Mouse (Mus musculus) spleen, postnatal 4 days (tissue): ENCODE data around the gene Ralgds.
A peak's percentile ranks its signal among the peaks of the same experiment; 100 is the strongest.

Experiments used
- DNase-seq, 2 experiments: peaks; one replicate each; pipeline ENCODE4 v3.0.0; 2022; ENCODE audit warnings: low spot score in 2 of 2

Gene Ralgds

DNA sequence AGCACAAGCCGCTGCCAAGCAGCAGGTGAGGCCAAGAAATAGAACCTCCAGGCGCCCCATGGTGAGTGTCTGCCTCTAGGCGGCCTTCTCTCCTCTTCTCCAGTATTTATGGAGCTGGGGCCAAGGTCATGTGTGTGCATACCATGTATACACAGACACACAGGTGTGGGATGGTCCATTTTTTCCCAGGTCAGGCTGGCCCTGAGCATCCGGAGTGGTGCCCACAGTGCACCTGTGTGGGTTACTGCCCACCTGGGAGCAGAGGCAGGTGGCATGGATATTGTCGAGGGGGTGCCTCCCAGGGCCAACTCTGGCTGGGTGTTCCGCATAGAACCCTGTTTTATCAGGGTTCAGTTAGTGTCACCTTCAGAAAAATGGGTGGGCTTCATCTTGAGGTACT is 50.4 kb downstream of the Ralgds start, which contains the start of gene Cel:
Cel (minus strand) TSS at position 101 of the 400 bp plus-strand sequence.
- no peak for DNase-seq

DNA sequence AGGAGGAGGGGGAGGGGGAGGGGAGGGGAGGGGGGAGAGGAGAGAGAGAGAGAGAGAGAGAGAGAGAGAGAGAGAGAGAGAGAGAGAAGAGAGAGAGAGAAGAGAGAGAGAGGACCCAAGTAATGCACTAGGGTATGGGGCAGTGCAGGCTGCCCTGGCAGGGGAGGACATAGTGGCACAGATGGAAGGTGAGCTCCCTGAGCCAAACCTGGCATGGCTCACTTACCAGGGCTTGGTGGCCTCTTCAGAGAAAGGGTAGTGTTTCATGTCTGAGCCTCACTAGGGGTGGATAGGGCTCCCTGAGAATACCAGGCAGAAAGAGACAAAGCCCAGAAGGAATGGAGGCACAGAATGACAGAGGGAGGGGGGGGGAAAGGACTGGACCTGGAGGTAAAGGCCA is 50.9 kb downstream of the Ralgds start:
- DNase-seq, result no peak

DNA sequence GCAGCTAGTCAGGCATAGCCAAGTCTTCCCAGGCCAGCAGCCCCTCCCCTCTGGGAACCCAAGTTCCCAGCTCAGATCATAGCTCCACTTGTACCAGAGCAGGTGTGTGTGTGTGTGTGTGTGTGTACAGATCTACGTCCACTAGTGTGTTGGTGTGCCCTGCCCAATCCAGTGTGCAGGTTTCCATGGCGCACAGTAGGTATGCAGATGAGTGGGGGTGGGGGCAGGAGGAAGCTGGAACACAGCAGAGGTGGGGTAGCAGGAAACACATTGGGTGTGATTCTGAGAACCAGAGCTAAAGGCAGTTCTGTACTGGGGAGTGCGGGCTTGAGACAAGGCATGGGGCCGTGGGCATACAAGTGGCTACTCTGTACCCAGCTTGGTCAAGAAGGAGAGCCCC is 51.5 kb downstream of the Ralgds start:
- no peak for DNase-seq

DNA sequence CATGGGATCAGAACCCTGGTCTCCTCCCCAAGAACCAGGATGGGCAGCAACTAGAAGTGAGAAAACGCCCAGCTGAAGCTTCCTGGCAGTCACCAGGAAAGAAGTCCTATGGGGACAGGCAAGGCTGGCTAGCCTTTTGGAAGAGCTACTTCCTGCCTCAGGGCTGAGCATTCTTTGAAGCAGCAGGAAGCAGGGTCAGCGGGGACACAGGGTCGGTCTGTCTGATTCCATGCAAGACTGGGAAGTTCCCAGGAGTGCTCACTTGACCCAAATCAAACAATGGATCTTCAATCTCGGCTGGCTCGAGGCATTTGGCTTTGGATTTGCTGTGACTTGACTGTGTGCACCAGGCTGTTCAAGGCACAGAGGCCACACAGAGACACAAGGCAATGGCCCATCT is 53.6 kb downstream of the Ralgds start:
- no peak for DNase-seq

DNA sequence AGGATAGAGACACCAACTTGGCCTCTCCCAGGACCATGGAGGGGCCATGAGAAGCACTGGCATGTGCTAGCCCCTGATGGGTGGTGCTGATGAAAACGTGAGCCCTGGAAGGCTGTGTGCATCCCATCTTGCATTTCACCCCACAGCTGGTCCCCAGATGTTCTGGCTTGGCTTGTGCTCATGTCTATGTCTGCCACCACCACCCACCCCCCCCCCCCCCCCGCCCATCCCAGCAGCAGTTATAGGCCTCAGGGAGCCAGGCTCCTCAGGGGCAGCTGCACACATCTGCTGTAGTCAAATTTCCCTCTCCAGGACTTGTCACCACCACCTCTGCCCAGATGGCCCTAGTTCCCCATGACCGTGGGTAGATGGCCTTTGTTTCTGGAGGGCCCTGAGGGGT is 57.0 kb downstream of the Ralgds start:
- no peak for DNase-seq

DNA sequence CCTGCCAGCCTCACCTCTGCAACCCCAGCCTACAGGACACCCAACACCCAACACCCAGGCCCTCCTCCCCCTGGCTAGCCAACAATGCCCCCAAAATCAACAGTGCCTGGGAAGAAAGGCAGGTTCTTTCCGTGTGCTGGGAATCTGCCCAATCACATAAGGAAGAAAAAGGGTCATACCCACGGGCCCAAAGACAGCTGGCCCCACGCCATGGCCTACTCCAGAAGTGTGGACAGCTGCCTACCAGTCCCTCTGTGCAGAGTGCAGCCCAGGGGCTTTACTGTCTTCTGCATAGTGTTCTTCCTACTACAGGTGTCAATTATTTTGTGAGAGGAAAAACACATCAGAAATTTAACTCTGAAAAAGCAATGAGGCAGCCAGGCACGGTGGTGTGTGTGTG is 62.4 kb downstream of the Ralgds start:
- DNase-seq, result no peak

DNA sequence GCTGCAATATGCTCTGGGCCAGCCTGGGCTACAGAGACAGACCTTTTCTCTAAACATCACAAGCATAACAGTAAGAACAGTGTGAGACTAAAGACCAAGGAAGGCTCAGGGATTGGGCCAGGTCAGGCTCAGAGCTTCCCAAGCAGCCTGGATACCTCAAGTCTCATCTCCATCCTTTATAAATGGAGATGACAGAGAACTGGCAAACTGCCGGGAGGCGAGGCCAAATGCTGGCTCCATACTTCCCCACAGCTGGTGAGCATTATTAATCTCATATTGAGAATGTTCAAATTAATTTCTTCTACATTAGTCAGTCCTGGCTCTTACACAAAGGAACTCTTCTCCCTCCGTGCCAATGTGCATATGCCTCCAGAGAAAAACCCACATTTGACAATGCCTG is 63.9 kb downstream of the Ralgds start:
- DNase-seq, result no peak

DNA sequence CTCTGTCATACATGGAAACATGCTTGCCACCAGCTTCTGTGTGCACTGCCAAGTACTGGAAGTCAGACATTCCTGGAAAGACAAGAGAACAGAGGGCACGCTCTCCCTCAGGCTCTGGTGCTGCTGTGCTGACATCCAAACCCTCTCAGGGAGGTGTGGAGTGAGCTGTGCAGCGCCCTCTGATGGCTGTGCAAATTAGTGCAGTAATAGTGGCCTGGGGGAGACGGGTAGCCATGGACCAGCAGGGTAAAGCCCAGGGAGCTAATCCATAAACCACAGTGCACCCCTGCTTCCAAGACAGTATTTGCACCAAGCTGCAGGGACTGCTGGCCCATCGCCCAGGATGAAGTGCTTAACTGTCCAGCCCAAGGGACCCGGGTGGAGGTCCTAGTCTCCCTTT is 65.1 kb downstream of the Ralgds start:
- peak in 1 of 2 experiments; percentile 74 for DNase-seq

DNA sequence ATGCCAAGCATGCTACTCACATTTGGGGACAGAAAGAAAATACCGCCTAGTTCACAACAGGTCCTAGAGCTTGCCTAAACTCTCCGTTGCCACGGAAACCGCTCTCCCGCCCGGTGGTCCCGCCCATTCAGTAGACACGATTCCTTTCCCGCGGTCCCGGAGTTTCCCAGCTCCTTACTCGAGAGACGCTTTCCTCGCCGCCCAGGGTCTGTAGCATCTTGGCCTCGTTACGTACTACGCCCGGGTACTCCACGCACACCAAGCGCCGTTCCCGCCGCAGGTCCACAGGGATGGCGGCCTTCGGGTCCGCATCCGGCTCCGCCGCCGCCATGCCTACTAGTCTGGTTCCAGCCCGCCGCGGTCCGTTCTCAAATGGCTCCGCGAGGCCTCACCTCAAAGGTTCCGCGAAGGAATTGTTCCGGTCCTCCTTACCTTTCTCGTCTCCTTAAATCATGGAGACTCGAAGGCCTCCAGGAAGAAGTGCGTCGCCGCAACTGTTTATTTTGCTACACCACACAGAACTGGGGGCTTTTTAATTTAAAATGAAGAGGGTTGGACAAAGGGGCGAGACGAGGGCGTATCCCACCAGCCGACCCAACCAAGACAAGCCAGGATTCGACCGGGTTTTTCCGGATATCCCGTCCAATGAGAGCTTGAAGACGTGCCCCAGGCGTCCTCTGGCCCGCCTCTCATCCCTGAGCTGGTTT is 69.9 kb downstream of the Ralgds start:
- peak; percentile 91 to 98 for DNase-seq

DNA sequence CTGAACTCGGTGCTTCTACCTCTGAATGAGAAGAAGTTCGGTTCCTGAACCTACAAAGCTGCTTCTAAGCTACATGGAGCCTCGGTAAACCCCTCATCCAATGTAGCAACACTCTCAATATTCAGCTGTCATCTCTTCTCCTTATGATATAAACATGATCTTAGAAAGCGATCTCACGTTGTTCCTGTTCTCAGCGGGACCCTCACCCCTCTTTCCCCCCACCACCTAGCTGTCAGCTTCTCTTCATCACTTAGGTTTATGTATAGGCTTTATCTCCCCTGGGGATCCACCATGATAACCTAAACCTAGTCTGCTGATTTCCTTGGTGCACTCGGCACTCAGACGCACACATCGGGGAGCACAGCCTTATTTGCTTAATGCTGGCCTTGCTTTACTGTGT is 70.7 kb downstream of the Ralgds start, which contains the start of gene Gtf3c5:
Gtf3c5 (minus strand) TSS at position 101 of the 400 bp plus-strand sequence.
- DNase-seq, result no peak

DNA sequence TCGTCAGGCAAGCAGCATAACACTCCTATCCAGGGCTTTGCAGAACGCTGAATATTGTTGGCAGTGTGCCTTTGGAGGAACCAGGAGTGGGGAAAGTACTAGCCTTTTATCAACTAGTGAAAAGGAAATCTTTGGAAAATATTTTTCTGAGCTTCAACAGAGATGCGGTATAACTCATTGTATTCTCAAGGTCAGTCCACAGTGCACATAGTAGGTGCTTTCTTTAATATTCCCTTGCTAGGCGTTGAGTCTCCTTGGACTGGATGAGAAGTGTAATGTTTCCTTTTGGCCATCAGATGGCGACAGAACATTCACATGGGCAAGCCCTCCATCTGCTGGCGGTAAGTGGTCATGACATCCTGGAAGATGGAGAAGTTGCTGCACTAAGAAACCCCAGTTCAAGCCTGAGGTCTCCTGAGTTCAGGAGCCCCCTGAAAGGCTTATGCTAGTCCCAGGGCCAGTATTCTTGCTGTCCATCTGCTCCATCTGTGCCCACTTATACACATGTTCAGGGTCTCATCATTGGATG is 72.2 kb downstream of the Ralgds start:
- DNase-seq, result peak; percentile 83 to 89

DNA sequence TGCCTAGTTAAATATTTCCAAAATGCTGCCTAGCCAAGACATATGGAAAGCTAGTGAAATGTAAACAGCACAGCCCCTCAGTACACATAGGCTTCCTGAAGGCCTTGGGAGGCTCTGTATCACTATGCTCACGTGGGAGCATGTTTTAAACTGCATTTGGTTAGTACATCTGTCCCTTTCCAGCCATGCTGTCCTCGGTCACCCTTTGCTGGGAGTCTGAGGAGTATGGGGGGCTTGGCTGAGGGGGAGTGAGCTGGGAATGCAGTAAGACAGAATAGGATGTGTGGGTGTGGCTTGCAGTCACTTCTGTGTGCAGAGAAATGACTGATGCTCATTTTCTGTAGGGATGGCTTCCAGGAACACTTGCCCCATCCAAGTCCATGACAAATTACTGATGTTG is 72.8 kb downstream of the Ralgds start:
- DNase-seq, result no peak

DNA sequence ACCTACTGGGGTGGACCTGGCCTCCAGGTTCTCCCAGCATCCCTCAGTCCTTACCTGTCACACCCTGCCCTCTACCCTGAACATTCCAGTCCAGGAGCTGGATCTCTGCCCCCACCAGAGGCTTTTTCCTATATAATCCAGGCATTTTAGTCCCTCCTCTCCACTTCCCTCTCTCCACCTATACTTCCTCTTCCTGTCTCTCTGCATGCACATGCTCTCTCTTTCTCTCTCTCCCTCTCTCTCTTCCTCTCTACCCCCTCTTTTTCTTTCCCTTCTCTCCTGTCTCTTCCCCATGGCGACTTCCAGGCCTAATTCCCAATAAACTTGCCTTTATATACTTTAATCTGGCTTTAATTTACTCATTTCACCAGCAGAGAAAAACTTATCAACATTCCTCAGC is 75.6 kb downstream of the Ralgds start:
- DNase-seq, result no peak

DNA sequence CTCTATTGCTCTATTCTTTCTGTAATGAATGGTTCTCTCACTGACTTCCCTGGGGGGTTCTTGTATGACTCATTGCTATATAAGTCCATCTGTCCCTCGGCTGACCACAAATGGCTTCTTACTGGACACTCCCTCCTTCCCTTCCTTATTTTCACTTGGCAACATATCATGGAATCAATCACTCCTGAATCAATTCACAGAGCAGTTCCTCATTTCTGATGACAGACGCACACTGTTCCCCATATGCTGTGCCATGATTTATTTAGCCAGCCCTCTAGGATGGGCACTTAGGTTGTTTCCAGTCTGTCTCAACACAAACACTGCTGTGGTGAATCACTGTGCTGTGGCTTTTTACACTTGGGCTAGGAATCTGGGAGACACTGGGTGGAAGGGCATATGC is 78.6 kb downstream of the Ralgds start:
- no peak for DNase-seq

DNA sequence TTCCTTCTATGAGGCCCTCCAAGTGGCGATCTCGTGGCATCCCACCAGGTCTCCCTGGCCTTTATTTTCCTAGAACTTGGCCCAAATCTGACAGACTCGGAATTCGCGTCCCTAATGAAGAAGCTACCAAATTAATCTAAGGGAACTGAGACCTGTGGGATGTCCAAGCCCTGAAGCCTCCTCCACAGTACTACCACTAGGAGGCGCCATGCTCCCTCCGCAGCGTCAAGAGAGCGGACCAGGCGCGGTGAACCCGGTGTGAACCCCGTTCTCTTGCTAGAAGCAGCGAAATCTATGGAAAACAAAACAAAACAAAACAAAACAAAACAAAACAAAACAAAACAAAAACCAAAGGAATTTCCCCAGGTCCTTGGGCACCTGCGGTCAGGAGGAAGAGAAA is 79.9 kb downstream of the Ralgds start:
- peak; percentile 84 to 93 for DNase-seq

DNA sequence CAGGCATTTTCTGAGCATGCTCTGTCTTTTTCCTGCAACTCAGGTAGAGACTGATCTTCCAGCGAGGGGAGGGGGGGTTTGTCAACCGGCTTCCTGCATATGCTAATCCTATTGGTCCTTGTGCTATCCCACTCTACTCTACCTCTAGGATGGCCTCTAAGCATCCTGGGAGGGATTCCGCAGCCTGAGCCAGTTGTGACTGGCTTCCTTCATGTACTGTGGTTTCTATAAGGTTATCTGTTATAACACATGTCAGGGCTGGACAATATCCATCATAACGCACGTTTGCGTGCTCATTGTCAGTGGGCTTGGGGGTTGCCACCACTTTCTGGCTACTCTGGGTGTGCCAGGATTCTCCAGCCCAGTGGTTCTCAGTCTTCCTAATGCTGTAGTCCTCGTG is 83.1 kb downstream of the Ralgds start:
- peak in 1 of 2 experiments; percentile 68 for DNase-seq

DNA sequence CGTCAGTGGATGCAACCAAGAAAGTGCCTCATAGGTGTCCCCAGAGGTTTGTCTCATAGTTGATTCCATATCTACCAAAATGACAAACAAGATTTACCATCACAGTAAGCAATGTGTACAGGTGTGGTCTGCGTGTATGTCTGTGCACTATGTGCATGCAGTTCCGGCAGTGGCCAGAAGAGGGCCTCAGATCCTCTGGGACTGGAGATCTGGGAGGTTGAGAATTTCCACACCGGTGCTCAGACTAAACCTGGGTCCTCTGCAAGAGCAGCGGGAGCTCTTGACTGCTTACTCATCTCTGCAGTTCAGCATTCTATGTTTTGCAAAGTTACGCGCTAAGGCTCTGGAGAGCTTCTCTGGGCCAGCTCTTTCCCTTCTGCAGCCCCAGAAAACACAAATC is 84.1 kb downstream of the Ralgds start:
- DNase-seq, result peak; percentile 71 to 84

DNA sequence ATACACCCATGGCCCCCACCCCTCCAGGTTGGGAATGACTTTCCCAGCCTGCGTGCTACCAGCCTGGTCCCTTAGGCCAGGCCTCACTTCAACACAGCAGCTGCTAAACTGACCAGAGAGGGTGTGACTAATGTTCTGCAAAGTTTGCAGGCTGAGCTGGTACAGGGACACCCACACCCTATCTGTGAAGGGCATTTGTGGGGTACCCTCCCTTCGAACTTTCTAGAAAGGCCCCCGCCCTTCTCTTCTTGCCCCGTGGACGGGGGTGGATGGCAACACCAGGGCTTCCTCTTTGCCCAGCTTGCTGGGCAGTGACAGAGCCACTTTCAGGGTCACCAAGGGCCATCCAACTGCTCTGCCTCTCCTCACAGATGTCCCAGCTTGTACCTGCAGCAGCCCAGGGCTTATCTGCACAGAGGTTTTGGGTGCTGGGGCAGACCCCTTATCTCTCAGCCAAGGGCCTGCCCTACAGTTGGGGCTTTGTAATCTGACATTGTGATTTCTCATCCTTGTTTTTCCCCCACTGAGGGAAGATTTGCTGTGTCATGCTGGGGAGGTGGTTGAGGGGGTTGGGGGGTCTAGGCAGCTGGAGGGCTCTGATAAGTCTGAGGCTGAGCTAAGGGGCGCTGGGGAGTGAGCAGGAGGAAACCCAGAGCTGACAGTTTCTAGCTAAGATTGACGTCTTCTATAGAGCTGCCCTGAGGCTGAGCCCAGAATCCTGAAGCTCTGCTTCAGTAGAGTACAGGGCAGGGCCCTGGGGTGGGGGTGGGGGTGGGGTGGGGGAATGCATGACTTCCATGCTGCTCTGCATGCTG is 85.0 kb downstream of the Ralgds start:
- peak; percentile 64 to 72 for DNase-seq

DNA sequence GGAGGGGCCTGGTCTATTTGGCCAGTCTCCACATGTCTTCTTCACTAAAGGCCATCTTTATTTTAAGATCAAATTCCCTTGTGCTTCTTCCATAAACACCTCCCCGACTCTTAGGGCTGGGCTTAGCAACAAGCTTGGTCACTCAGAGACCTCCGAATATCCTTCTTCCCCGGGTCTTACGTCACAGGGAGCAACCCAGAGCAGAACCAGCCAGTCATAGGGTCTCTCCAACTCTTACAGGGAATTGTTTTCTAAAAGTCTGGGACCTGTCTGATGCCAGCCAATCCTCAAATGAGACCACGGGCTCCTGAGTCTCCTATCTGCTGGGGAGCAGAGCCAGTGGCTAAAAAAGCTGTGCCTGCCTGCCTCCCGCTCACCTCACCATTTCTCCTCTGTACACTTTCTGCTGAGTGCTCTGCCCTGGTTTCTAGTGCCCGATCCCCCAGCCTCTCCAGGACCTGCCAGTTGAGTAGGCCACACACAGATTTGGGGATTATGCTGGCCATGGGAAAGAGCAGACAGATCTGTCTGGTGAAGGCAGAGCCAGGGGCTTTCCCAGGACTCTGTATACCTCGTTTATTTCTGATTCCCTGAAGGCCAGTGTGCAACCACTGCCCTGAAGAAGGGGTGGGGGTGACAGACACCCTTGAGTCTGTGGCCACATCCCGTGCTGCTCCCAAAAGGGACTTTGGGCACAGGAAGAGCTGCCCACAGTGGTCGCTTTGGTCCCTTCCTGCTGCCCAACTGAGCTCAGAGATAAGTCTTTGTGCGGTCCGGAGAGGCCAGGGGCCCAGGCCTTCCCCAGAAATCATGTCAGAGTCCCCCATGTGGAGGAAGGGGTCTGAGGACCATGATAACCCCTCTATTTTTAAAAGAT is 86.0 kb downstream of the Ralgds start:
- DNase-seq, result peak in 1 of 2 experiments; percentile 71

DNA sequence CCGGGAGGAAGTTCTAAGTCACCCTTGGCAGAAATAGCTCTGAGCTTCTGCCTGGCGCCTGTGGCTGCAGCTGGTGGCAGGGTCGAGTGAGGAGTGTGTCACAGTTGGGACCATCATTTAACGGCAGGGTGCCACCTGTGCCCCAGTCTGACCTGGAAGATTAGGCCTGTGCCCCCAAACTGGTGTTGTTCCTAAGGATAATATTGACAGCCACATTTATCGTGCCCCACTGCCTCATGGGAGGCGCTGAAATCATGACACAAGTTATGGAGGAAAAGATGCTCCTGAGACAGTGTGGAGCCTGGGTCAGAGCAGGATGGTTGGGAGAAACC is 86.6 kb downstream of the Ralgds start:
- peak in 1 of 2 experiments; percentile 70 for DNase-seq

DNA sequence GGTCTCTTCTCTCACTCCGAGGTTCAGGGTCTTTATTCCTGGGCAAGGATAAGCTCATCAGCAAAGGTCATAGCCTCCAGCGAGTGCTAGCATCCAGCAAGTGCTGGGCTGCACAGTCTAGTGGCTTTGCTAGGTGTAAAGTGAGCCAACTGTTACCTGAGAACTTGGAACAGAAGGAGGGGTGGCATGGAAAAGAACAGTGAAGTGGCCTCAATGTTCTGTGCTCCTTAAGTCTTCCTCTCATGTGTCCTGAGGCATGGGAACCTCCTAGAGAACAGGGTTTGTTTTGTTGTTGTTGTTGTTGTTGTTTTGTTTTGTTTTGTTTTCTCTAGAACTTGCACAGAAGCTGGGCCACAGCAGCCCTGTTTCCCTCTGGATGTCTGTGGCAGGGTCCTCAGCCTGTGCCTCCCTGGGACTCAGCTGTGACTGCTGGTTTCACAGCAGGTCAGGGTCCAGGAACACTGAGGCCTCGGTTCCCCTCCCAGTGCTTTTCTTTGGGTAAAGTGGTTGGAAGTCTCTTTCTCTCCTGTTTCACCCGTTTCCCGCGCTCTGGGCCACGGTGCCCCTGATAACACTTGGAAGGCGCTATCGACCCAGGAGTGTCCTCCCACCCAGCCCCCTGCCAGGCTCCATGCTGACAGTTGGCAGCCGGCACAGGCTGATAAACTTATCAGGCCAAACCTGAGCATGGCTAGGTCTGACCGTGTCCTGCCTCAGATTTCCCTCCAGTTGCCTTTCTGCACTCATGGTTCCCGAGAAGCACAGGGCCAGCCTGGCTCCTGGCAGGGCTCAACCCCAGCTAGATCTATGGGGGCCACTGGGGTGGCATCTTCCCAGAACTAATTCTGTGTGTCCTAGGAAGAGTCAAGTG is 89.0 kb downstream of the Ralgds start:
- peak; percentile 88 for DNase-seq
